ENCODE assay signal across 16 mouse cellular contexts in the genomic region with DNA sequence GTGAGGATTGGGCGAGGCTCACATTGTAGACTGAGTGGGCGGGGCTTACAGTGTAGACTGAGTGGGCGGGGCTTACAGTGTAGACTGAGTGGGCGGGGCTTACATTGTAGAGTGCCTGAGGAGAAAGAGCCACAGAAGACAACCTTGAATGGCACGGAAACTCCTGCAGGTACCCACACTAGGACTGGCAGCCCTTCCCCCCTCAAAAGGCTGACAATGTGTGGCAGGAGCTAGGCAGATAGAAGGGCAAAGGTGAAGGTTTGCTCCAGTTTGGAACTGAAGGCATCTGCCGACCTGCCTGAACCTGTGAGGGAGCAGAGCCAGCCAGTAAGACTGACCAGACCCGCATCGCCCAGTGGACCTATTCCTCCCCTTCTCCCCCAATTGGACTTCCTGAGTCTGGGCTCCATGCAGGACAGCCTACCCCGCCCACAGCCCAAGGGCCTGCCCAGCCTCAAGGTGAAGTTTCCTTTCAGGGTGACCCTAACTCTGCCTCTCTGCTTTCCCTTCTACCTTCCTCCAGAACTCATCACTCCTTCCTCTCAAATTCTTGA.
DNase-seq lines count a peak whose midpoint lies in the region; ATAC-seq lines count a peak whose summit lies in the region.
"Had no signal": no experiment of that assay in that cellular context is flagged by ENCODE, and none has a peak within 500 bp of the region (broad histone marks: within the 10 kb centered on the region; RNA-seq: fewer than 3 reads in every experiment).

No protein-coding gene starts in this region.

- 89% methylated on average over 9 of the region's 9 CpGs for WGBS in forebrain, embryonic 13.5 days
- 90% methylated on average over 9 of the region's 9 CpGs for WGBS in forebrain, embryonic 12.5 days
- 91% methylated on average over 9 of the region's 9 CpGs for WGBS in midbrain, embryonic 14.5 days
- 86% methylated on average over 9 of the region's 9 CpGs for WGBS in midbrain, embryonic 13.5 days
- WGBS in embryonic facial prominence, embryonic 10.5 days: 92% methylated on average over 9 of the region's 9 CpGs
- WGBS in stomach, embryonic 14.5 days: 89% methylated on average over 9 of the region's 9 CpGs

- H3K36me3 ChIP-seq in forebrain, embryonic 13.5 days (ENCODE audit: poor library complexity, severe bottlenecking): no peaks in the 10 kb centered on the region
- H3K36me3 ChIP-seq in forebrain, embryonic 12.5 days (replicated peaks): no peaks in the 10 kb centered on the region
- no peaks in the 10 kb centered on the region for H3K36me3 ChIP-seq in midbrain, embryonic 14.5 days (ENCODE audit: control insufficient read depth, insufficient read depth, low read length)
- no peaks in the 10 kb centered on the region for H3K36me3 ChIP-seq in midbrain, embryonic 13.5 days
- no peaks in the 10 kb centered on the region for H3K36me3 ChIP-seq in embryonic facial prominence, embryonic 10.5 days (replicated peaks)
- no peaks in the 10 kb centered on the region for H3K36me3 ChIP-seq in stomach, embryonic 14.5 days (ENCODE audit: control insufficient read depth, insufficient read depth, low read length)
- H3K36me3 ChIP-seq: embryonic facial prominence, embryonic 15.5 days; heart, embryonic 15.5 days; limb, embryonic 12.5 days had no signal

- H3K9me3 ChIP-seq in forebrain, embryonic 13.5 days (replicated peaks): no peaks in the 10 kb centered on the region
- no peaks in the 10 kb centered on the region for H3K9me3 ChIP-seq in forebrain, embryonic 12.5 days
- no peaks in the 10 kb centered on the region for H3K9me3 ChIP-seq in midbrain, embryonic 14.5 days (ENCODE audit: control insufficient read depth, low read length)
- H3K9me3 ChIP-seq in midbrain, embryonic 13.5 days: no peaks in the 10 kb centered on the region
- no peaks in the 10 kb centered on the region for H3K9me3 ChIP-seq in embryonic facial prominence, embryonic 10.5 days
- no peaks in the 10 kb centered on the region for H3K9me3 ChIP-seq in stomach, embryonic 14.5 days (ENCODE audit: control insufficient read depth, low read depth, low read length)
- H3K9me3 ChIP-seq: embryonic facial prominence, embryonic 15.5 days; heart, embryonic 15.5 days had no signal

- peaks cover 11% of the 10 kb centered on the region for H3K4me1 ChIP-seq in forebrain, embryonic 13.5 days
- H3K4me1 ChIP-seq in forebrain, embryonic 12.5 days: peaks cover 21% of the 10 kb centered on the region
- H3K4me1 ChIP-seq in midbrain, embryonic 14.5 days (ENCODE audit: control insufficient read depth, insufficient read depth, low read length): peaks cover 10% of the 10 kb centered on the region; the same call in 1 of the 2 replicates
- H3K4me1 ChIP-seq in midbrain, embryonic 13.5 days (replicated peaks): peaks cover 15% of the 10 kb centered on the region
- H3K4me1 ChIP-seq in embryonic facial prominence, embryonic 10.5 days: peaks cover 67% of the 10 kb centered on the region
- H3K4me1 ChIP-seq in stomach, embryonic 14.5 days (ENCODE audit: control insufficient read depth, insufficient read depth, low read length): peaks cover 5% of the 10 kb centered on the region; the same call in 1 of the 2 replicates

- H3K4me3 ChIP-seq in forebrain, embryonic 13.5 days: no peak overlapping the region
- H3K4me3 ChIP-seq in forebrain, embryonic 12.5 days (replicated peaks): no peak overlapping the region
- no peak overlapping the region for H3K4me3 ChIP-seq in midbrain, embryonic 14.5 days (replicated peaks; ENCODE audit: low read depth, low read length)
- H3K4me3 ChIP-seq in midbrain, embryonic 13.5 days (replicated peaks): no peak overlapping the region
- no peak overlapping the region for H3K4me3 ChIP-seq in embryonic facial prominence, embryonic 10.5 days
- no peak overlapping the region for H3K4me3 ChIP-seq in stomach, embryonic 14.5 days (ENCODE audit: low read depth, low read length)
- H3K4me3 ChIP-seq: embryonic facial prominence, embryonic 15.5 days; heart, embryonic 15.5 days; limb, embryonic 12.5 days had no signal

- no peak overlapping the region for H3K9ac ChIP-seq in forebrain, embryonic 13.5 days
- H3K9ac ChIP-seq in forebrain, embryonic 12.5 days: no peak overlapping the region
- no peak overlapping the region for H3K9ac ChIP-seq in midbrain, embryonic 14.5 days (replicated peaks; ENCODE audit: low read length)
- no peak overlapping the region for H3K9ac ChIP-seq in midbrain, embryonic 13.5 days (replicated peaks)
- H3K9ac ChIP-seq in stomach, embryonic 14.5 days (replicated peaks; ENCODE audit: low read depth, low read length): no peak overlapping the region
- H3K9ac ChIP-seq: embryonic facial prominence, embryonic 15.5 days; heart, embryonic 15.5 days; limb, embryonic 12.5 days had no signal

- DNase-seq in midbrain, embryonic 14.5 days: no peak
- DNase-seq in embryonic facial prominence, embryonic 10.5 days (ENCODE audit: low spot score): no peak
- no peak for DNase-seq in layer of hippocampus, postnatal 10 days (ENCODE audit: low spot score in 2 of 2)
- DNase-seq in Muller cell, postnatal 12 days (ENCODE audit: inconsistent ontology term): no peak
- DNase-seq: B cell, adult 2 months; cerebellum, adult 9-11 months; gastrocnemius, postnatal 10 days; kidney, adult 11 months; lung, postnatal 4 days had no signal

- no peak overlapping the region for H3K27ac ChIP-seq in forebrain, embryonic 13.5 days
- no peak overlapping the region for H3K27ac ChIP-seq in forebrain, embryonic 12.5 days
- H3K27ac ChIP-seq in midbrain, embryonic 14.5 days (replicated peaks; ENCODE audit: low read depth, low read length): no peak overlapping the region
- no peak overlapping the region for H3K27ac ChIP-seq in midbrain, embryonic 13.5 days
- H3K27ac ChIP-seq in embryonic facial prominence, embryonic 10.5 days (replicated peaks): peak overlapping the region; percentile 74; the same call in 1 of the 2 replicates
- no peak overlapping the region for H3K27ac ChIP-seq in stomach, embryonic 14.5 days (ENCODE audit: low read length)
- H3K27ac ChIP-seq: embryonic facial prominence, embryonic 15.5 days; heart, embryonic 15.5 days had no signal

- H3K4me2 ChIP-seq in forebrain, embryonic 13.5 days: no peak overlapping the region
- no peak overlapping the region for H3K4me2 ChIP-seq in forebrain, embryonic 12.5 days
- no peak overlapping the region for H3K4me2 ChIP-seq in midbrain, embryonic 14.5 days (ENCODE audit: low read length)
- no peak overlapping the region for H3K4me2 ChIP-seq in midbrain, embryonic 13.5 days (replicated peaks)
- H3K4me2 ChIP-seq in stomach, embryonic 14.5 days (replicated peaks; ENCODE audit: low read depth, low read length): no peak overlapping the region
- H3K4me2 ChIP-seq: embryonic facial prominence, embryonic 15.5 days; heart, embryonic 15.5 days had no signal

- peaks cover 2% of the 10 kb centered on the region; the same call in 1 of the 2 replicates for H3K27me3 ChIP-seq in forebrain, embryonic 13.5 days
- H3K27me3 ChIP-seq in forebrain, embryonic 12.5 days: peaks cover 4% of the 10 kb centered on the region; the same call in 1 of the 2 replicates
- no peaks in the 10 kb centered on the region for H3K27me3 ChIP-seq in midbrain, embryonic 14.5 days (ENCODE audit: control insufficient read depth, insufficient read depth, low read length)
- 0 out of 2 replicates have a peak, but pooled peaks cover 3% of the 10 kb centered on the region for H3K27me3 ChIP-seq in midbrain, embryonic 13.5 days
- H3K27me3 ChIP-seq in embryonic facial prominence, embryonic 10.5 days (replicated peaks; ENCODE audit: low read depth, poor library complexity, severe bottlenecking): 0 out of 2 replicates have a peak, but pooled peaks cover 5% of the 10 kb centered on the region
- no peaks in the 10 kb centered on the region for H3K27me3 ChIP-seq in stomach, embryonic 14.5 days (ENCODE audit: control insufficient read depth, insufficient read depth, low read length)
- H3K27me3 ChIP-seq: heart, embryonic 15.5 days had no signal

- ATAC-seq in forebrain, embryonic 13.5 days: peak; percentile 33; the same call in 1 of the 2 replicates
- ATAC-seq in forebrain, embryonic 12.5 days (ENCODE audit: low FRiP score): no peak
- 0 out of 2 replicates have a peak, but pooled peaks have one; percentile 3 for ATAC-seq in midbrain, embryonic 14.5 days (ENCODE audit: low FRiP score, low TSS enrichment)
- no peak for ATAC-seq in midbrain, embryonic 13.5 days
- peak; percentile 15; the same call in 1 of the 2 replicates for ATAC-seq in stomach, embryonic 14.5 days (ENCODE audit: insufficient number of reproducible peaks, insufficient read depth, low FRiP score, low read depth)

Comparison
In these comparisons a context has a peak if more than half of its experiments do, and no peak if none do; other contexts are left out.
1. ATAC-seq: peak in forebrain, embryonic 13.5 days (single experiment), midbrain, embryonic 14.5 days (single experiment) and stomach, embryonic 14.5 days (single experiment); none in forebrain, embryonic 12.5 days (single experiment) and midbrain, embryonic 13.5 days (single experiment).